Mouse (Mus musculus): ENCODE data around the gene Olfr1385. TPM values are rescaled to one million over a fixed set of nuclear protein-coding genes. Genes with fewer than 3 reads are reported as not detected.
"Not testable (repeated sequence)": the region's sequence is repeated elsewhere in the genome, so short reads cannot be mapped to it uniquely, and the experiment has no call there.

Olfr1385 gene
- polyA plus RNA-seq, 1 experiment from 2014 or later, result not detected

DNA sequence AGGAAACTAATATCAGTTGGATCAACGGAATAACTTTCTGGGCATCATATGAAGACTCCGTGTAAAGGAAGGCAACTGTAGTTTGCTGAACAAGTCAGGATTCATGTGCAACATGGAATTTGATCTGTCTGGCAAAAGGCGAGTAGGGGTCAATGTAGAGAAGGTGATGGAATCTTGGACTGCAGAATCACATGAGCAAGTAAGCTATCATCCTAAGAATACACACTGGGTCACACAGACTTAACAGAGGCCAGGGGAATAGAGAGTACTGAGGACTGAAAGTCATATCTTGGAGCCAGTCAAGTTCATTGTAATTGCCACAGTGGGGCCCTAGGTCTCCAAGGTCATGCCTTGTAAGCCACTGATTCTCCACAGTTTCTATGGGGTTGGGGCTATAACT is 39.1 kb downstream of the Olfr1385 start, which contains the start of gene Olfr1382:
TSS of gene Olfr1382 (plus strand) at position 301 of the 400 bp plus-strand sequence.
- H3K9me3 ChIP-seq (ENCODE audit: control insufficient read depth, low read length), result no peaks in the 10 kb centered on the region
- no peak for ATAC-seq (ENCODE audit: low FRiP score, low TSS enrichment)
- TF ChIP-seq EP300 (optimal IDR thresholded peaks at IDR 0.05) (no peak), CTCF (IDR thresholded peaks at IDR 0.05; ENCODE audit: low read depth) (no peak)
- no peaks in the 10 kb centered on the region for H3K4me1 ChIP-seq (replicated peaks; ENCODE audit: control insufficient read depth, insufficient read depth)
- no peak within 1 kb of the TSS for H3K27ac ChIP-seq (replicated peaks)
- no peak within 1 kb of the TSS for H3K9ac ChIP-seq (ENCODE audit: low read length)
- H3K36me3 ChIP-seq (ENCODE audit: control insufficient read depth, insufficient read depth, low read length), result no peaks in the 10 kb centered on the region
- 80% methylated on average over 3 of the region's 3 CpGs for WGBS
- no peaks in the 10 kb centered on the region for H3K27me3 ChIP-seq (ENCODE audit: control insufficient read depth, insufficient read depth, low read length)
- no peak within 1 kb of the TSS for H3K4me3 ChIP-seq (ENCODE audit: low read depth, low read length)
- H3K4me2 ChIP-seq (replicated peaks; ENCODE audit: low read depth), result no peak within 1 kb of the TSS
- no peak for DNase-seq (ENCODE audit: low spot score)

DNA sequence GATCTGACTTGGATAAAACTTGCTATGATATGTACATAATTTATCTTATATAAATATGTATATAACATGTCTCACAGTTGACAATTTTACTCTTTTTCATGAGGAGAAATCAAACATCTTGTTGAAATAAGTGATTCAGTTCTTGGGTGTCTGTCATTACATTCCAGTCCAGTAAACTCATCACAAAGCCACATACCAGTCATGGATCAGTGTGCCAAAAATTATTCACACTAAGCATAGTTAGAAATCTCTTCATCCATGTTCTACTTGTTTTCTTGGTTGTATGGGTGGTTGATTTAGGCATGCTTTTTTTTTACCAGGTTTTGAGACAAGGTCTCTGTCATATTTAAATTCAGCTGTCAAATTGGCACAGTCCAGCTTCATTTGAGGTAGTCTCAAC is 43.9 kb downstream of the Olfr1385 start:
- no peaks in the 10 kb centered on the region for H3K27me3 ChIP-seq (ENCODE audit: control insufficient read depth, insufficient read depth, low read length)
- no peak overlapping the region for H3K4me3 ChIP-seq (ENCODE audit: low read depth, low read length)
- H3K9me3 ChIP-seq (ENCODE audit: control insufficient read depth, low read length), result no peaks in the 10 kb centered on the region
- no peaks in the 10 kb centered on the region for H3K4me1 ChIP-seq (replicated peaks; ENCODE audit: control insufficient read depth, insufficient read depth)
- no peak for ATAC-seq (ENCODE audit: low FRiP score, low TSS enrichment)
- H3K4me2 ChIP-seq (replicated peaks; ENCODE audit: low read depth), result no peak overlapping the region
- TF ChIP-seq EP300 (optimal IDR thresholded peaks at IDR 0.05) (no peak), CTCF (IDR thresholded peaks at IDR 0.05; ENCODE audit: low read depth) (no peak)
- no peak overlapping the region for H3K27ac ChIP-seq (replicated peaks)
- H3K9ac ChIP-seq (ENCODE audit: low read length), result no peak overlapping the region
- H3K36me3 ChIP-seq (ENCODE audit: control insufficient read depth, insufficient read depth, low read length), result no peaks in the 10 kb centered on the region
- no peak for DNase-seq (ENCODE audit: low spot score)

DNA sequence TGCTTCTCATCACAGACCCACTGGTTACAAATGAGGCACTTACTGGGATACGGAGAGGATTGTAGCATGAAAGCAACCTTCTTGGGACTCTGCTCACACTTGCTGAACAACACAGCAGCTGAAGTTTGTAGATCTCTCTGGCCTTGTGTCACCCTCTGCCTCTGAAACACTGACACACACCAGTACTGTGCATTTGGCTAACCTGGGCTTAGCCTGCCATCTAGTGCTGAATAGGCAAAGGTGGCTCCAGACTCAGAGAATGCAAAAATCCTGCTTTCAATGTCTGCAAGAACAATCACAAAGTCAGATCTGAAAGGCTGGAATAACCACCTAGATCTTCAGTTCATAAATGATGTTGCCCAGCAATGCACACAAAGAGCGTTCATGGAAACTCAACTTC is 47.8 kb downstream of the Olfr1385 start:
- not testable (repeated sequence) for H3K9ac ChIP-seq (ENCODE audit: low read length); H3K4me2 ChIP-seq (replicated peaks; ENCODE audit: low read depth); H3K4me1 ChIP-seq (replicated peaks; ENCODE audit: control insufficient read depth, insufficient read depth); DNase-seq (ENCODE audit: low spot score); H3K9me3 ChIP-seq (ENCODE audit: control insufficient read depth, low read length); H3K27ac ChIP-seq (replicated peaks); H3K27me3 ChIP-seq (ENCODE audit: control insufficient read depth, insufficient read depth, low read length); H3K36me3 ChIP-seq (ENCODE audit: control insufficient read depth, insufficient read depth, low read length); H3K4me3 ChIP-seq (ENCODE audit: low read depth, low read length); ATAC-seq (ENCODE audit: low FRiP score, low TSS enrichment)
- peak; percentile 67 for TF ChIP-seq CTCF (IDR thresholded peaks at IDR 0.05; ENCODE audit: low read depth)
- 64% methylated on average over 2 of the region's 2 CpGs for WGBS

DNA sequence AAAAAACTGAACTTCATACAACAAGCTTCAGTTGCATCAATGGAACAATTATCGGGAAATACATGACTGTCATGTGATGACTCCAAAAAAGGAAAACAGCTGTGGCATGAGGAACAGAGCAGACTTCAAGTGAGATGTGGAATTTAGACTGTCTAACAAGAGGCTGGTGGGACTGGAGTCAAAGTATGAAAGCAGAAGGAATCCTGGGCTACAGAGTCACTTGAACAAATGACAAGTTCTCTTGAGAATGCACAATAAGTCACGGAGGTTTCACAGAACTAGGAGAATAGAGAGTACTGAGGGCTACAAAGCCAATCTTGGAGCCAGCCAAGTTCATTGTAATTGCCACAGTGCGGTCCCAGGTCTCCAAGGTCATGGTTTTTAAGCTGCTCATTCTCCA is 54.3 kb downstream of the Olfr1385 start, which contains the start of gene Olfr1381:
TSS of gene Olfr1381 (plus strand) at position 301 of the 400 bp plus-strand sequence.
- H3K36me3 ChIP-seq (ENCODE audit: control insufficient read depth, insufficient read depth, low read length); H3K4me2 ChIP-seq (replicated peaks; ENCODE audit: low read depth); H3K27me3 ChIP-seq (ENCODE audit: control insufficient read depth, insufficient read depth, low read length); H3K27ac ChIP-seq (replicated peaks); ATAC-seq (ENCODE audit: low FRiP score, low TSS enrichment); H3K9me3 ChIP-seq (ENCODE audit: control insufficient read depth, low read length); DNase-seq (ENCODE audit: low spot score); H3K9ac ChIP-seq (ENCODE audit: low read length); H3K4me1 ChIP-seq (replicated peaks; ENCODE audit: control insufficient read depth, insufficient read depth); H3K4me3 ChIP-seq (ENCODE audit: low read depth, low read length): not testable (repeated sequence)
- 76% methylated on average over 3 of the region's 3 CpGs for WGBS

Other genes with a start within 250 kb of the Olfr1385 start
- gene Mgat1, start 244.9 kb upstream of the Olfr1385 start, polyA plus RNA-seq (2015; fragmentation: Nextera tagmentation; extraction: Ambion mirVana), result 42.7 and 43.4 TPM in 2 replicates
- not detected in 2 replicates for gene Olfr1393, start 210.8 kb upstream of the Olfr1385 start, polyA plus RNA-seq (2015; fragmentation: Nextera tagmentation; extraction: Ambion mirVana)
- 0.10 TPM in 1 of 2 replicates, not detected in the other for gene Olfr1392, start 203.8 kb upstream of the Olfr1385 start, polyA plus RNA-seq (2015; fragmentation: Nextera tagmentation; extraction: Ambion mirVana)
- gene Olfr10, start 184.3 kb upstream of the Olfr1385 start, polyA plus RNA-seq (2015; fragmentation: Nextera tagmentation; extraction: Ambion mirVana), result not detected in 2 replicates
- gene Olfr1391, start 166.3 kb upstream of the Olfr1385 start, polyA plus RNA-seq (2015; fragmentation: Nextera tagmentation; extraction: Ambion mirVana), result not detected in 2 replicates
- gene Olfr1390, start 153.9 kb upstream of the Olfr1385 start, polyA plus RNA-seq (2015; fragmentation: Nextera tagmentation; extraction: Ambion mirVana), result not detected in 2 replicates
- gene Olfr1389, start 66.0 kb upstream of the Olfr1385 start, polyA plus RNA-seq (2015; fragmentation: Nextera tagmentation; extraction: Ambion mirVana), result not detected in 2 replicates
- gene Olfr1388, start 52.4 kb upstream of the Olfr1385 start, polyA plus RNA-seq (2015; fragmentation: Nextera tagmentation; extraction: Ambion mirVana), result 0.08 TPM in 1 of 2 replicates, not detected in the other
- 0.07 TPM in 1 of 2 replicates, not detected in the other for gene Olfr1387, start 33.7 kb upstream of the Olfr1385 start, polyA plus RNA-seq (2015; fragmentation: Nextera tagmentation; extraction: Ambion mirVana)
- gene Olfr1386, start 24.0 kb upstream of the Olfr1385 start, polyA plus RNA-seq (2015; fragmentation: Nextera tagmentation; extraction: Ambion mirVana), result not detected in 2 replicates
- gene Olfr1384, start 17.7 kb downstream of the Olfr1385 start, polyA plus RNA-seq (2015; fragmentation: Nextera tagmentation; extraction: Ambion mirVana), result 0.06 TPM in 1 of 2 replicates, not detected in the other
- gene Olfr1383, start 30.6 kb downstream of the Olfr1385 start, polyA plus RNA-seq (2015; fragmentation: Nextera tagmentation; extraction: Ambion mirVana), result 0.02 TPM in 1 of 2 replicates, not detected in the other
- gene Olfr1382, start 39.2 kb downstream of the Olfr1385 start, polyA plus RNA-seq (2015; fragmentation: Nextera tagmentation; extraction: Ambion mirVana), result not detected in 2 replicates
- gene Olfr1381, start 54.4 kb downstream of the Olfr1385 start, polyA plus RNA-seq (2015; fragmentation: Nextera tagmentation; extraction: Ambion mirVana), result not detected in 2 replicates
- not detected in 2 replicates for gene Olfr1380, start 67.8 kb downstream of the Olfr1385 start, polyA plus RNA-seq (2015; fragmentation: Nextera tagmentation; extraction: Ambion mirVana)
- 1.4 and 1.5 TPM in 2 replicates for gene Flt4, start 120.2 kb downstream of the Olfr1385 start, polyA plus RNA-seq (2015; fragmentation: Nextera tagmentation; extraction: Ambion mirVana)
- 3.6 and 3.9 TPM in 2 replicates for gene Scgb3a1, start 174.5 kb downstream of the Olfr1385 start, polyA plus RNA-seq (2015; fragmentation: Nextera tagmentation; extraction: Ambion mirVana)
- 29.1 and 29.6 TPM in 2 replicates for gene Cnot6, start 223.7 kb downstream of the Olfr1385 start, polyA plus RNA-seq (2015; fragmentation: Nextera tagmentation; extraction: Ambion mirVana)